Mouse (Mus musculus): Measurements from ENCODE around the gene Arrdc5.
A peak's percentile ranks its signal among the peaks of the same experiment; 100 is the strongest.

DNA sequence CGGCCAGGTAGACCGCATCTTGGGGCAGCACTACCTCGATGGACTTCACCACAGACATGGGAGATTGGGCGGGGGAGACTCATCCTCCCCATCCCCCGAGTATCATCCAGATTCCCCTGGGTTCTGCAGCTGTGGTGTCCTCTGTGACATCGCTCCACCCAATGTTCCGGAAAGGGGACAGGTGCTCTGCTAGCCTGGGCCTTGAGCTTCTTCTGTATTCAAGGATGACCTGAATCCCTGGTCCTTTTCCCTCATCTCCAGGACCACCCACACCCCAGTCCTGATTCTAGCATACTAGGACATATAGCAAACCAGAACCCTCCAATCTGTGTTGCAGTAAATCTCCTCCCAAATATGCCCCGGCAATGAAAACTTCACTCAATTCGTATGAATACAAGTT is at the start of gene Arrdc5:
- TF ChIP-seq POLR2A (IDR thresholded peaks at IDR 0.05; ENCODE audit: control insufficient read depth, low read depth, low read length) (peak; percentile 75; the same call in 1 of the 2 replicates), CTCF (IDR thresholded peaks at IDR 0.05; ENCODE audit: control insufficient read depth, insufficient read depth, insufficient replicate concordance, low read depth, low read length) (no peak)

Measured in testis, adult 2 months (tissue).